Mouse (Mus musculus): ENCODE measurements around the gene Dhcr7.

GRCm38 (mm10) chr7:143866538-143866937 is 43.6 kb downstream of the Dhcr7 start, which contains the start of gene Gm498:
- no peak for TF ChIP-seq CTCF (IDR thresholded peaks at IDR 0.05; ENCODE audit: borderline replicate concordance, control insufficient read depth, extremely low read depth, insufficient read depth, low read length, poor library complexity)
- TF ChIP-seq POLR2A (IDR thresholded peaks at IDR 0.05; ENCODE audit: control insufficient read depth, extremely low read depth, insufficient read depth, low read length, poor library complexity): no peak
